Mouse (Mus musculus) gastrocnemius, adult 18-20 months (tissue): Measurements from ENCODE around the gene Car10. TPM values are rescaled to one million over a fixed set of nuclear protein-coding genes. Genes with fewer than 3 reads are reported as not detected.
A peak's percentile ranks its signal among the peaks of the same experiment; 100 is the strongest.

Experiments used
- DNase-seq: peaks from one replicate; pipeline ENCODE4 v3.0.0; 2021; ENCODE audit warnings: low spot score
- total RNA-seq, 2 experiments: library from RNA; stranded (reverse); gene quantifications; 2 replicates each; pipeline ENCODE4 v1.2.3; 2021

Car10 gene
- total RNA-seq, 2 experiments from 2014 or later: not detected

DNA sequence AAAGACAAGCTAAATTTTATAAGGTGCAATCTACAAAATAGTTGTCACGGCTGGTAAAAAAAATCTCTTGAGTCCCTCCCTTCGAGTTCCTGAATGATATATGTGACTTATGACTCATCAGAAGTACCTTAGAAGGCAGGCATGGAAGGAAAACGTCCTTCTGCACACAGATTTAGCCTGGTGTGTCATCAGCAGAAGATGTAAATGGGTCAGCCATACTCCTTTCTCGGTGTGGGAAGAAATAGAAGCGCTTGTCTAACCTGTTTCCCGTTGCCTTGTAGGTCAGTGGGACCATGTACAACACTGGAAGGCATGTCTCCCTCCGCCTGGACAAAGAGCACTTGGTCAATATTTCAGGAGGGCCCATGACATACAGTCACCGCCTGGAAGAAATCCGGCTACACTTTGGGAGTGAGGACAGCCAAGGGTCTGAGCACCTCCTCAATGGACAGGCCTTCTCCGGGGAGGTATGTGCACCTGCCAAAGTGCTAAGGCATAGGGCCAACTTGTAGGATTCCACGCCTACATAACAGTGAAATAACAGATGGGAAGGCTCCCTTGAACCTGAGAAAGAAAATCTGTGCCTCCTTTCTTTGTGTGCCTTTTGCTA lies 392.5 kb downstream of the Car10 start:
- no peak for DNase-seq

DNA sequence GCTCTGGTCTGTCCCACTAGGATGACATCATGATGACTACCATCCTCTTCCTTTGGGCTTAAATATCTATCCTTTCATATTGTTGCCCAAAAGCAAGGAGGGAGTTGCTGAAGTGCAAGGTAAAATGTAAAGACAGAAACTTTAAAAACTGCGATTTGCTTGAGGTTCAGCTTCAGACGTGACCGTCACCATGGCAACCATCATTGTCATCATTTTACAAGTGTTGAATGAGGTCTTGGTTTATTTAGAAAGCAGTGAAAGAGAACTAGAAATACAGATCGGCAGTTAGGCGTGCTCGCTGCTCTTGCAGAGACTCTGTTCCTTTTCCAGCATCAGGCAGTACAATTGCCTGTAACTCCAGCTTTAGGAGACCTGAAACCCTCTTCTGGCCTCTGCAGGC lies 400.1 kb downstream of the Car10 start:
- no peak for DNase-seq

DNA sequence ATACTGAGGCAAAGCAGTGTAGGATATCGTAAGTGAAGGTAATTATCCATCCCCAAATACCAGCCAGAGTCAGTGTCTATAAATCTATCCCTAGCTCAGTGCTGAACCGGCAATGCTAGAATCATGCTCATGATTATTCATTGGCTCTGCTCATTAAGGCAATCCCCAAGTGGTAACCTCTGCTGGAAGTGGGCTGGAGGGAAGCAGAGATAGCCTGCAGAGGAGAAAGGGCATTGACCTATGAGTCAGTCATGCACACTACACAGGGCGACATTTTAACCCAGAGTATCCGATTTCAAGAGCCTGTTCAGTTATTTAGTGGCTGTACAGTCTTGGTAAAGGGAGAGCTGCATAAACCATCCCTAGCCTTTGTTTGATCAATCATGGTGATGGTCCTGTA lies 402.6 kb downstream of the Car10 start:
- no peak for DNase-seq

DNA sequence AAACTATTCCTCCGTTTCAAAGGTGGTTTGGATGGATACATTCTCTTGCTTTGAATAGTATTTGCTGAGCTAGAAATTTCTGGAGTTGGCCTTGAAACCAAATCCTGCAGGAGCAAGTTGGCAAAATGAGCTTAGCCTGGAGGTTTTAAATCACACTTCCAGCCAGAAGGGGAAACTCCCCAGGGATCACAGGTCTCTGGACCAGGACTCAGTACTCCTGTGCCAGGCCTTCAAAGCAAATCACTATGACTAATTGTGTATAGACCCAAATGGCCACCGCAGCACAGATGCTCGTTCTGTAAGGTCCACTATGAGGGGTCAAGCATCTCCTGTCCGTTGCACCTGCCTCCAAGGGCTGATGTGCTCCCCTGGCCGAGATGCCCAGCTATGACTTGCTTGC lies 403.8 kb downstream of the Car10 start:
- DNase-seq: no peak

DNA sequence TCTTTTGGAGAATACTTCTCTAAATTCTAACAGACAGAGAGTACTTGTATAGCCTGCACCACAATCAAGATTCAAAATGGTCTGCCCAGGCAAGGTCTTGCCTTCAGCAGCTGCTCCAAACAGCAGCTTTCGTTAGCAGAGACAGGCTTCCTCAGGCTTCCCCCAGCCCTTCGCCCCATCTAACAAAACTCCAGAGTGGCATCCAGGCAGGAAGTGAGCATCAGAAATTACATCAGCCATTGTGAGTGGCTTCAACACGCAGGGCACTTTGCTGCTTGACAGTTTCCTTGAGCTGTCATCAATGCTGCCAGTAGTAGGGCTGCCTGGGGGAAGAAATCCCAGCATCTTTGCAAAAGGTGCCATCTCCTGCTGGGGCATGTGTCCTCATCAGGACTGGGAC lies 405.0 kb downstream of the Car10 start:
- DNase-seq: no peak

DNA sequence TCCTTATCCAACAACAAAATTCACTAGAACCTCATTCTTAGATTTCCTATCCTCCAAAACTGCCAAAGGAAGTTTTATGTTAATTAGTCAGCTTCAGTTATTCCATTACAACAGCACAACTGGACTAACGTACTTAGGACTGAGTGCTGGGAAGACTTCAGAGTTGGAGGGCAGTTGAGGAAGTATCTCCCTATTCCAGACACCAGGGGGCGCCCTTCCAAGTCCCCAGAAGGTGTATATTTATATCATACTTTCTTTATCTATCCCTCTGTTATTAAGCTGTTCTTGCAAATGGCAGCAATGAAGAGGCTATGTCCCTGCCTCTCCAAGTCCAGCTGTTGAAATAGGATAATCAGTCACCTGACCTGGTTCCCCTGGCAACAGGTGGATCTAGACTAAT lies 405.6 kb downstream of the Car10 start:
- DNase-seq: peak; percentile 9

DNA sequence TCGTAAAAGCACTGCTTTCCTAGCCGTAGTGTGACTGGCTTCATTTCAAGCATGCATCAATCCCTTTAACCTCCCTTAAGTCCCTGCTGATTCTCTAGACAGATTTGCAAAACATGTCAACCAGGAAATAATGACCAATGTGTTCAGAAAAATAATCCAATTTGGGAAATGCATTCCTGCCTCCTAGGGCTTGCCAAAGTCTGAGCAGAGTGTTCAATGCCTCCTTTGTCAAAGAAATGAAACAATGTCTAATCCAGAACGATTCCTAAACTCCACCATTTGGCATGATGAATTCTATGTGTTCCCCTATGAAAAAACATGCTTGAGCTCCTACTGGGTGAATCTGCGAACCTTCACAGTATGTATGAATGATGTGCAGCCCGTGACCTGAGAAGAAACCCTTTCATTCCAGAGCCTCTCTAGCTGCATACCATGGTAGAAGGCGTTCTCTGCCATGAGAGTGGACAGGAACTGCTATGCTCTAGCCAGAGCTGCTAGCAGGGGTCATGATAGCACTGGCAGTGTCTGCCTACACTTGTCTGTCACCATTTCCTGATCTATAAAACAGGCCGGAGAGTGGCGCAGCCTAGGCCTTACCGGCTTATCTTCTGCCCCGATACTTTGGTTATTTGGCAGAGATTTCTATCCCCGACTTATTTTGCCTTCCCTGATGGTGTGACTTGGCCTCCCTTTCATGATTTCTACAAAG lies 411.9 kb downstream of the Car10 start:
- DNase-seq: no peak

DNA sequence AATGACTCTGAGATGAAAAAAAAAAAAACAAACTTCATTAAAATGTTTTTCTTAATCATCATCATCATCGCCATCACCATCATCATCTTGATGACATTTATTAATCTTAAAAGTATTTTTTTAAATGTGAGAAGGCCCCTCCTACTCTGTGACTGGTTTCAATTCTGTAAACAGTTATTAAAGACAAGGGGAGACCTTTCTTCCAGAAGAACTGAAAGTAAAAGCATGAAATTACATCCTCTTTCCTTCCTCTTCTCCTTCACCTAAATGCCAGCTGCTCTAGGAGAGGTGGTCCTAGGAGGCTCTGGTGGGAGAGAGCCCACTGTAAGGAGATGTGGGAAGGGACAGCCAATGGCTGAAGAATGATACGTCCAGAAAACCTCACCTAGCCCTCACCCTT lies 415.0 kb downstream of the Car10 start:
- no peak for DNase-seq

DNA sequence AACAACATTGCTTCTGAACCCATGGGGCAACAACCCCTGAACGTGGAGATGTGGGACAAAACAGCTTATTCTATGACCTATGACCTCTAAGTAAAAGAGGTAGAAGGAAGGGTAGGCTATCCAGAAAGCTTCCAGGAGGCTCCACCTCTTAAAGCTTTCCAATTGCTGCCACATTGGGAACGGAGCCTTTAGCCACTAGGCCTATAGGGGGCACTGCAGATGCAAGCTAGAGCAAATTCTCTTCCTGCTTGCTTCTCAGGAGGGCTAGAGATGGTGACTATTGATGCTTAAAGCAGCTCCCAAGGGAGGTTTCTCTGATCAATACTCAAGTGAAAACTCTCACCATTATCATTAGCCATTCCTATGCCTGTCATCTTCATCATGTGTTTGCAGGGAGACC lies 416.6 kb downstream of the Car10 start:
- no peak for DNase-seq

DNA sequence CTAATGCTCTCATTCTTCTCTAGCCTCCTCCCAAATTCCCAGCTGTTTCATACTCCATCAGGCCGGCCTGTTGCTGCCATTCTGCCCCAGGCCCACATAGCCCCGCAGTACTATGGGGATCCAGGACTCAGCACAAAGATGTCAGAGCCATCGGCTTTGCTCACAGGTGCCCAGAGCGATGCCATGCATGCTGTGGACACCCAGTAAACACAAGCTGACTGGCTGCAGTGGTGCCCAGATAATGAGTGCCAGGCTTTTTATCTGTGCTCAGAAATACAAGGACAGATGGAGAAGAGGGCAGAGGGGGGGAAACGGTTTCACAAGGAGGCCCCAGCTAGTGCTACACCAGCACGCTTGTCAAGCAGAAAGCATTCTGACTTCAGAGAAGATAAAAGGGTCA lies 417.7 kb downstream of the Car10 start:
- no peak for DNase-seq

DNA sequence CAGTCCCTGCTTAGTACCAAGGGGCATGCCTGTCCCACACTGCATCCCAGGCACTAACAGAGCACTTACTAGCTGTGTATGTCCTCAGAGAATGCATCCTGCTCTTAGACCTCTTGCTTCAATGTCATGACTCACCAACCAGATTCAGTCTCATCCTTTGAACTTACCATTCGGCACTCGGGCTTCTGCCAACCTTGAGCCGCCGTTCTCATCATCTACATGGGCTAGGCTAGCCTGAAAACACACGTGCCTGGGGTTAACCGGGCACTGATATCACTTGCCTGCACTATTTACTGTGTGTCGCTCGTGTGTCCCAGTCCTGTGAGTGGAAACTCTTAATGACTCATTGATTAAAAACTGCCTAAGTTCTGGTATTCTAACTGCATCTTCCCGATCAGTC lies 418.4 kb downstream of the Car10 start:
- DNase-seq: no peak

DNA sequence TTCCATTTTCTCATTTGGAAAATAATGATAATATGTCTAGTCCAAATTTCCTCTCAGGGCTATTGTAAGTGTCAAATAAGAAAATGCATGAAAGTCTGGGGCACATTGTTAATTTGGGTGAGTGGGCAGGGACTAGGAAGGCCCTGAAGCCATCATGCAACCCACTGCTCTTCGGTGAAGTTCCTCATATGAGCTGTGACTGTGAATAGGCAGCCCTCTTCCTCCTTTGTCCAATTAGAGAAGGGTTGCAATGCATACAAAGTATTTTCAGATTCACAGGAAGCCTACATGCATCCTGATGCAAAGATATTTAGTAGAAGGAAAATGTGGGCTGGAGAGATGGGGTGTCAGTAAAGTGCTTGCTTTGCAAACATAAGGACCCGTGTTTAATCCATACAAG lies 419.1 kb downstream of the Car10 start:
- no peak for DNase-seq

DNA sequence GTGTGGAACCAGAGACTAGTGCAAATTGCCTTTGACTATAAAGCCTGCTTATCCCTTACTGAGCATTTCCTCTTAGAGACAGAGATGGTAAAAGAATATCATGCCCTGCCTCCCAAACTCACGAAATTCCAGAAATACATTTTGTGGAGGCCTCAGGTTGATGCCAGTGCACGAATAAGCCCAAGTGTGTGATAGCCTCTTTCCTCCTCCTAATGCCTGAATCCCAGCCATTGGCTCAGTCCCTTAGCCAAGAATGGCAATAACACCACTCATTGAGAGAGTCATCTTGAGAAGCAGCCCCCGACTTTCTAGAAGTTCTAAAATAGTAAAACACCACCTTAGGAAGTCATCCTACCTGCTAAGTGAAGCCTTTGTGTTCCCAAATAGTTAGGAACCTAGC lies 424.7 kb downstream of the Car10 start:
- no peak for DNase-seq

DNA sequence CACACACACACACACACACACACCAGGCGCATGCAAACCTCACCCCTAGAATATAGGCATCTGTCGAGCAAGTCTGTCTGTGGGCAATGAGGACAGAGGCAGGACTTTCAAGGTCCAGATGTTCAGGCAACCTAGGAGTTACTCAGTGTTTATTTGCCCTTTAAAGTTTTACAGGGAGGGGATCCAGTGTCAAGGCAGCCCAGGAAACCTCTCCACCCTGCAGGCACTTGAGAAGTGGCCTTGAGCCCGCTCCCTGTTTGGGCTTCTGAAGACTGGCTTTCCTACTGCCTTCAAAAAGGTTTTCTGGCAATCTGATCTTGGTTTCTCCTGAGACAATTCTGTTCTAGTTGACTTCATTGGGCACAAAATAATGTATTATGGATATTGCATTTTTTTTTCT lies 428.1 kb downstream of the Car10 start:
- DNase-seq: no peak

DNA sequence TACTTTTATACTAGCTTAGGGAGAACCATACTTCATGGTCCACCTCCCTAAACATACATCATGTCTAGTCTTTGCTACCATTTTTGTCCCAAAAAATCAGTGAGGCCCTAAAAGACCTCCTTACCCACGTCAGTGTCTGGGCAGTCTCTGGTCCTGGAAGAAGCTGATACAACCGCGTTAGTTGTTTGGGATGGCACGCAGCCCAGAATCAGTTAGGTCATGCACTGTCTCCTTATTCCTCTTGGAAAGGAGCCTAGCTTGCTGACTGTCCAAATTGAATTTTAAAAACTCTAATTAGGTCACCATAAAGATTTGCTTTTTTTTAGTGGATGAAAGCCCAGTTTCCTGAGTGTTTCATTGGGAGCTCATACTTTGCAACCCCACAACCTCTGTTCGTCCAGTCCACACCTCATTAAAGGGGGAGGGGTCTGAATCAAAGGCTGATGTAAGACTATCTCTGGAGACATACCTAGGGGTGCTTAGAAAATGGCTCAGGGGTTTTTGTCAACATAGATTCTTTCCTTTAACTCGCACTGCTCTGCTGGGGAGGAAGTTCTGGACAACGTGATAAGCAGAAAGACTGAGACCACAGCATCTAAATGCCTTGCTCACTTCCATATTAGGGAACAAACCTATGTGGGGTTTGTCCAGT lies 433.3 kb downstream of the Car10 start:
- DNase-seq: peak; percentile 36

DNA sequence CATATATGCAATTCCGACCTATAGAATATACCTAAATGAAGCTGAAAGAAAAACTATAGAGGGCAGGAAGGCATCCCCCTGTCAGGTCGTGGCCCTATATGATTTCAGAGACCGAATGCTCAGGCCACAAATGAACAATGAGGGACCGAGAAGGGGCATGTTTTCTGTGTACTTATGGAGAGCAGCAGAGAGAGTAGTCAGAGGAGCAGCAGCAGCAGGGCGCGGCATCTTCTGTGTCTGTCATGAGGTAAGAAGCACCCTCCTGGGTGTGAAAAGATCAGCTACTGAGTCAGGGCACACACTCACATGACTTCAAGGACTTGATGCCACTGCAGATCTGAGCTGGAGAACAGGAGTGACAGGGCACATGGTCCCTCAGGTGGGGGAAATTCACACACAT lies 438.4 kb downstream of the Car10 start:
- DNase-seq: no peak

DNA sequence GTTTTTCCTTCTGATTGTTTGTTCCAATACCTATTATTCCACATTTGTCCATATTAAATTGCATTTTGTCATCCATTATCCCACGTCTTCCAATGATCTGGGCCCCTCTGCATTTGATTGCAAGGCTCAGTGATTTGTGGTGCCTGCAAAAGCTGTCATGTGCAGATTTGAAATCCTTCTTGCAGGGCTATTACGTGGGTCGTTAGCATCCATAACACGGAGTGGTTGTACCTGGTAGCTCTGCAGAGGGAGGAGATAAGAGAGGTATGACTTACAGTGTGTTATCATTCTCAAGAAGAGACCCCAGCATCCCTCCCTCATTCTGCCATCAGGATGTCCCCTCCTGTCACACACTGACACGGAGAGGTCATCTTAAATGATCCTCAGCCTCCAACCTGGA lies 451.1 kb downstream of the Car10 start:
- DNase-seq: no peak

DNA sequence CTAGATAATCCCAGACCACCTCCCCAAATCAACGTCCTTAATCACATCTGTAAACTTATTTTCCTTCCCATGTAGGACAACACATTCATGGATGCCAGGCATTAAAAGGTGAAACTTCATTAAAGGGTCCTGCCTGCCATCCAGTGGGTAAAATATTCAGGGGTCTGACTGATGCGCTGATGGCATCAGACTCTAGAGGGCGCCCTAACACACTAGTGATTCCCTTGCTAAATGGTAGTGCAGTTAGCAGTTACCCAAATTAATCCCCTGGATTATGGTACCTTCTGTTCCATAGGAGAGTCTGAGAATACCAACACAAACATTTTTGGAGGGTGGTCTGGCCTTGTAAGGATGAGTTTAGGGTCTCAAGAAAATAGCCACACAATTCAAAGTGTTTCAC lies 453.1 kb downstream of the Car10 start:
- peak; percentile 10 for DNase-seq

DNA sequence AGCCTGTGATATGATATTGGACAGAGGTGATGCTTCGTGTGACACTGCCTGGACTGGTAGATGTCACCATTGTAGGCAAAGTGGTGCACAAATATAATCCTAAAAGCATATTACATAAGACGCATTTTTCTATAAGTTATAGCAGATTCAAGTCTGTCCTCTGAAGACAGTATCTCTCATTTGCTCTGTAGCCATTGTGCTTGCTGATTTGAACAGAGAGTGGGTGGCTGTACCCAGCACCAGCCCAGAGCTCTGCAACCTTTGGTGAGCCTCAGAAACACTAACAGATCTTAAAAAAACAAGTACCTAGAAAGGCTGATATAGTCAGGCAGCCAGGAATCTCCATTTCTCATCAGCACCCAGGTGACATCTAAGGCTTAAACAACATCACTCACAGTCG lies 461.3 kb downstream of the Car10 start:
- no peak for DNase-seq

DNA sequence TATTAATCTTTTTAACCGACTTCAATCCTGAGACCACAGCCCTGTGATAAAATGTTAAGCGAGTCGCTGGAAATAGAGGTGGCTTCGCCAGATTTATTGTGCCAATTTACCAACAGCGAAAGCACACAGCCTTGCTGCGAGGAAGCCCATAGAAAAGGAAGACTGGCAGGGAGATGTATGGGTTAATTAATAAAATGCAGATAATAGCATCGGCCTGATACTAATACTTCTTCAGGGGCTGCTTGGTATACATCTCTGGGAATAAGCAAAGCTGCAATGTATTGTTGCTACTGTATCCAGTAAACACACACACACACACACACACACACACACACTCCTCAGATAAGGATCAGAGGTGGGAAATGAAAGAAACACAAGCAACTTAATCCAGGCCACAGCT lies 462.7 kb downstream of the Car10 start:
- DNase-seq: no peak

DNA sequence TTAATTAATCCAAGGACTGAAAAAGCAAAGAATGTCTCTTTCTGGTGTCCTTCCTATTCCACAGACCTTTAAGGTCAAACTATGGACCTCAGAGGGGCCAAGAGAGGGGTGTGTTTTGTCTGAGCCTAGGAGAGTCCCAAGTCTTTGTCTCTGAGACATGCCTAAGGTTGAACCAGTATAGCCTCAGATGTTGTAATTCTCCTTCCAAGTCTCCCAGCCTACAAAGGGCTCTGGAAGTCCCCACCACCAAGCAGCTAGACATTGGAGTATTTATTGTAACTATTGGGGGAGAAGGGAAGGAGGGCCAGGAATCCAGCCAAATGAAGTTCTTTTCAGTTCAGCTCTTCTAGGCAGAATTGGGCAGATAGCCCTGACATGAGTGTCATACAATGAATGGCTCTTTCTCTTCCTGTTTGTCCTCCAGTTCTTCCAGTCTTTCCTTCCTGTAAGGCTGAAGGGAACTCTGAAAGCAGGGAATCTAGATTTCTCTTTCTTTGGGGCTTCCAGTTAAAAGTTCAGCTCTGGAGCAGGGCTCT lies 464.6 kb downstream of the Car10 start:
- no peak for DNase-seq

DNA sequence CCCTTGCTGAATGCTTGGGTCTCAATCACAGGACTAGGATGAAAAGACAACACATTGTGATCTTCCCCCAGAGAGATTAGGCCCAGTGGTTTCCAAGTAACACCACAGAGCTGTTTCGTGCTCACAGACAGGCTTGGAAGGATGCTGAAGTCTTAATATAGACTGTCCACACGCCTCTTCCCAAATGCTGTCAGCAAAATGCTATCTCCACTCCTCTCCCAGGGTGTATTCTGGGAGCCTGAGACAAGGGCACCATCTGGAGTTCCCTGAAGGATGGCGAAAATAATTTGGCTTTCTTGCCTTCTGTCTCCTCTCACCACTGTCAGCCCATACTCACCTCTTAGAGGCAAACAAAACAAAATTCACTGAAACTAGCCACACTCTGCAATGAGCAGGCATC lies 467.9 kb downstream of the Car10 start:
- no peak for DNase-seq
